Mouse (Mus musculus) forebrain, postnatal 0 days (tissue): ENCODE data around the gene Cadps. TPM values are rescaled to one million over a fixed set of nuclear protein-coding genes. Genes with fewer than 3 reads are reported as not detected.

Experiments
- ATAC-seq: fragments of 200-750 bp; cut with Nextera tagmentation; 2 replicates; pipeline ENCODE4 v1.8.0; 2017; ENCODE audit warnings: mild to moderate bottlenecking, moderate library complexity
- DNase-seq: peaks from one replicate; pipeline ENCODE4 v3.0.0-alpha.2; 2015
- H3K27ac ChIP-seq: fragments of 300-500 bp; sonication (generic); 2 replicates; pipeline ENCODE4 v1.5.1; 2014; ENCODE audit warnings: low read depth, mild to moderate bottlenecking, antibody characterized with exemption, low read length, moderate library complexity, mixed read lengths
- H3K27me3 ChIP-seq: fragments of 300-500 bp; sonication (generic); 2 replicates; pipeline ENCODE4 v1.6.1; 2014; ENCODE audit warnings: mild to moderate bottlenecking, low read length, mixed read lengths; ENCODE audit not compliant: insufficient read depth
- H3K36me3 ChIP-seq: fragments of 300-500 bp; sonication (generic); 2 replicates; pipeline ENCODE4 v1.6.1; 2014; ENCODE audit warnings: mild to moderate bottlenecking, moderate library complexity; ENCODE audit not compliant: insufficient read depth
- H3K4me1 ChIP-seq: fragments of 300-500 bp; sonication (generic); 2 replicates; pipeline ENCODE4 v1.6.1; 2014; ENCODE audit warnings: antibody characterized with exemption; ENCODE audit not compliant: insufficient read depth
- H3K4me2 ChIP-seq: fragments of 300-500 bp; sonication (generic); 2 replicates; pipeline ENCODE4 v1.6.1; 2014; ENCODE audit warnings: low read depth, mild to moderate bottlenecking, moderate library complexity
- H3K4me3 ChIP-seq: fragments of 300-500 bp; sonication (generic); 2 replicates; pipeline ENCODE4 v1.5.1; 2014; ENCODE audit warnings: low read depth, low read length, mixed read lengths
- H3K9ac ChIP-seq: fragments of 300-500 bp; sonication (generic); 2 replicates; pipeline ENCODE4 v1.6.1; 2014; ENCODE audit warnings: mild to moderate bottlenecking
- H3K9me3 ChIP-seq: fragments of 300-500 bp; sonication (generic); 2 replicates; pipeline ENCODE4 v1.6.1; 2016; ENCODE audit warnings: low read length
- CTCF ChIP-seq: sonication (generic); IDR thresholded peaks from 2 replicates; pipeline ENCODE4 v1.5.1; 2016; ENCODE audit warnings: antibody characterized with exemption, control low read depth, low read depth
- WGBS: fragments of 180-500 bp; shearing (Covaris S2); extraction: QIAGEN DNeasy Blood & Tissue Kit; methylation state at CpG from one replicate; pipeline ENCODE4 v1.1.7; 2014; 5-methylcytosine and 5-hydroxymethylcytosine counted together
- polyA plus RNA-seq: library from polyadenylated mRNA; unstranded; fragments of >200 nt; fragmentation: Nextera tagmentation; extraction: Ambion mirVana; gene quantifications from 2 replicates; pipeline ENCODE4 v1.2.1, GENCODE M21; 2015
- total RNA-seq: library from RNA; depleted of rRNA; stranded (reverse); fragments of >200 nt; gene quantifications from 2 replicates; pipeline ENCODE4 v1.2.3, GENCODE M21; 2014; rRNA removed

The Cadps gene
- total RNA-seq (154 and 164 TPM in 2 replicates), polyA plus RNA-seq (16.9 and 27.2 TPM in 2 replicates)

- DNase-seq (peak; percentile 84), ATAC-seq (peak; percentile 74)
- no peaks in the 10 kb centered on the region for H3K27me3 ChIP-seq
- H3K9ac ChIP-seq = peak within 1 kb of the TSS; percentile 97
- H3K36me3 ChIP-seq = no peaks in the 10 kb centered on the region
- TF ChIP-seq CTCF = no peak; the same call in 1 of the 2 replicates
- no peaks in the 10 kb centered on the region for H3K9me3 ChIP-seq
- peak within 1 kb of the TSS; percentile 93 for H3K4me3 ChIP-seq
- 4% methylated on average over 65 of the region's 71 CpGs for WGBS
- H3K4me2 ChIP-seq = peak within 1 kb of the TSS; percentile 63
- H3K4me1 ChIP-seq = peaks cover 14% of the 10 kb centered on the region
- H3K27ac ChIP-seq = peak within 1 kb of the TSS; percentile 97
Observed at GRCm38 (mm10) chr14:12822491-12823219, at the start of gene Cadps. TSS of gene Cadps (minus strand) at chr14:12823079.

GRCm38 (mm10) chr14:12869605-12870004 is 46.7 kb upstream of the Cadps start:
- Histone ChIP-seq H3K27me3 (no peaks in the 10 kb centered on the region), H3K9me3 (no peaks in the 10 kb centered on the region), H3K36me3 (no peaks in the 10 kb centered on the region), H3K27ac (no peak overlapping the region), H3K9ac (no peak overlapping the region), H3K4me2 (no peak overlapping the region), H3K4me3 (no peak overlapping the region), H3K4me1 (no peaks in the 10 kb centered on the region)
- TF ChIP-seq CTCF = no peak
- DNase-seq (no peak), ATAC-seq (no peak)
- 65% methylated on average over 1 of the region's 1 CpGs for WGBS

- H3K4me2 ChIP-seq = no peak overlapping the region
- H3K9ac ChIP-seq = no peak overlapping the region
- 51% methylated on average over 2 of the region's 2 CpGs for WGBS
- no peak overlapping the region for H3K4me3 ChIP-seq
- no peaks in the 10 kb centered on the region for H3K4me1 ChIP-seq
- no peak overlapping the region for H3K27ac ChIP-seq
- H3K36me3 ChIP-seq = no peaks in the 10 kb centered on the region
- ATAC-seq (no peak), DNase-seq (no peak)
- H3K9me3 ChIP-seq = no peaks in the 10 kb centered on the region
- TF ChIP-seq CTCF = no peak
- H3K27me3 ChIP-seq = no peaks in the 10 kb centered on the region
Observed at GRCm38 (mm10) chr14:12865258-12865657, 42.4 kb upstream of the Cadps start.

- ATAC-seq (no peak), DNase-seq (no peak)
- no peak for TF ChIP-seq CTCF
- Histone ChIP-seq H3K9ac (no peak overlapping the region), H3K4me2 (no peak overlapping the region), H3K36me3 (no peaks in the 10 kb centered on the region), H3K27ac (no peak overlapping the region), H3K4me1 (no peaks in the 10 kb centered on the region; the same call in 1 of the 2 replicates), H3K4me3 (no peak overlapping the region), H3K9me3 (no peaks in the 10 kb centered on the region), H3K27me3 (no peaks in the 10 kb centered on the region)
Observed at GRCm38 (mm10) chr14:12843860-12844259, 21.0 kb upstream of the Cadps start.

GRCm38 (mm10) chr14:12839471-12839870 is 16.6 kb upstream of the Cadps start:
- WGBS = 69% methylated on average over 1 of the region's 1 CpGs
- no peak overlapping the region for H3K4me3 ChIP-seq

GRCm38 (mm10) chr14:12838949-12839348 is 16.1 kb upstream of the Cadps start:
- Histone ChIP-seq H3K36me3 (no peaks in the 10 kb centered on the region), H3K9me3 (no peaks in the 10 kb centered on the region), H3K27ac (no peak overlapping the region), H3K9ac (no peak overlapping the region), H3K4me1 (no peaks in the 10 kb centered on the region; the same call in none of the 2 replicates), H3K4me3 (no peak overlapping the region), H3K27me3 (no peaks in the 10 kb centered on the region), H3K4me2 (no peak overlapping the region)
- ATAC-seq (peak; percentile 67; the same call in 1 of the 2 replicates), DNase-seq (peak; percentile 58)
- TF ChIP-seq CTCF = no peak

More at GRCm38 (mm10) chr14:12839471-12839870, 16.6 kb upstream of the Cadps start:
- ATAC-seq (0 out of 2 replicates have a peak, but pooled peaks have one; percentile 30), DNase-seq (no peak)
- Histone ChIP-seq H3K9me3 (no peaks in the 10 kb centered on the region), H3K27me3 (no peaks in the 10 kb centered on the region), H3K4me1 (no peaks in the 10 kb centered on the region; the same call in none of the 2 replicates), H3K9ac (no peak overlapping the region), H3K4me2 (no peak overlapping the region), H3K36me3 (no peaks in the 10 kb centered on the region), H3K27ac (0 out of 2 replicates have a peak overlapping the region, but pooled peaks have one; percentile 6)
- no peak for TF ChIP-seq CTCF

GRCm38 (mm10) chr14:12838323-12838722 is 15.4 kb upstream of the Cadps start:
- H3K4me1 ChIP-seq = no peaks in the 10 kb centered on the region; the same call in 1 of the 2 replicates
- H3K27me3 ChIP-seq = no peaks in the 10 kb centered on the region
- no peak for TF ChIP-seq CTCF
- H3K4me3 ChIP-seq = no peak overlapping the region
- no peak overlapping the region for H3K9ac ChIP-seq
- ATAC-seq = peak; percentile 91; the same call in 1 of the 2 replicates
- no peak overlapping the region for H3K4me2 ChIP-seq
- no peak overlapping the region for H3K27ac ChIP-seq
- H3K9me3 ChIP-seq = no peaks in the 10 kb centered on the region
- no peak for DNase-seq
- H3K36me3 ChIP-seq = no peaks in the 10 kb centered on the region
